Mouse (Mus musculus): Measurements from ENCODE around the gene P4htm. TPM values are rescaled to one million over a fixed set of nuclear protein-coding genes. Genes with fewer than 3 reads are reported as not detected.
A peak's percentile ranks its signal among the peaks of the same experiment; 100 is the strongest.
"Not testable (repeated sequence)": the region's sequence is repeated elsewhere in the genome, so short reads cannot be mapped to it uniquely, and the experiment has no call there.

P4htm gene
- polyA plus RNA-seq, 1 experiment, result 19.6 TPM

DNA sequence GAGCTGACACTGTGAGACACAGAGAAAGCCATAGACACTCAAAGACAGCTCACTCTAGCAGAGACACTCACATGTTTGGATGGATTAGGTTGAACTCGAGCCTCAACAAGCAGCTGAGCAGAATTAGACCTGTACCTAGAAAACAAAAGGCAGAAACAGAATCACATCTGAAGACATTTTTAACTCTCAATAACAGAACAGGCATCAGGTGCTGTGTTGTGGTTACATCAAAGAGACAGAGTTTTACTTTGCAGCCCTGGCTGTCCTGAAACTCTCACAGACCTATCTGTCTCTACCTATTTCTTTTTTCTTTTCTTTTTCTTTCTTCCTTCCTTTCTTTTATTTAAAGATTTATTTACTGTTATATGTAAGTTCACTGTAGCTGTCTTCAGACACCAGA is 19.8 kb upstream of the P4htm start:
- WGBS, result 84% methylated on average over 1 of the region's 1 CpGs
- Histone ChIP-seq H3K4me1 (ENCODE audit: control insufficient read depth, insufficient read depth, low read length) (no peaks in the 10 kb centered on the region), H3K4me3 (replicated peaks; ENCODE audit: extremely low read depth, low read depth, low read length) (no peak overlapping the region)
- TF ChIP-seq POLR2A (IDR thresholded peaks at IDR 0.05; ENCODE audit: borderline replicate concordance, extremely low read depth, low read depth, low read length) (no peak), CTCF (IDR thresholded peaks at IDR 0.05; ENCODE audit: insufficient read depth, low read length) (no peak)
- DNase-seq, result no peak

DNA sequence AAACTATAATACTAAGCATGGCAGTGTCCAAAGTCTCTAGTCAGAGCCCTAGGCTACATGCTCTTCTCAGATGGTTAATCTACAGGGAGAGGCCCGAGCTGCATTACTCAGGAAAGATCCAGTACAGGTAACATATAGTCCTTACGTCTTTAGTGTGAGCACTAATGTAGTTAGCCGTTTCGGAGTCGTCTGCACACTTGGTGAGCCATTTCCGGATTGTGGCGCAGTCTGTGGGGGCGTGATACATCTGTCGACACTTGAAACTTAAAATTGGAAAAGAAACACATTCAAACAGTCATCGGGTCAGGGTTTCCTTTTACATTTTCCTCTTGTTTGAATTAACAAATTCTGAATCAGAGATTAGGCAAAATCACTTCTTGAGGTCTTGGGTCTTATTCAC is 14.0 kb upstream of the P4htm start:
- 95% methylated on average over 10 of the region's 10 CpGs for WGBS
- TF ChIP-seq CTCF (IDR thresholded peaks at IDR 0.05; ENCODE audit: insufficient read depth, low read length) (no peak), POLR2A (IDR thresholded peaks at IDR 0.05; ENCODE audit: borderline replicate concordance, extremely low read depth, low read depth, low read length) (no peak)
- Histone ChIP-seq H3K4me3 (replicated peaks; ENCODE audit: extremely low read depth, low read depth, low read length) (no peak overlapping the region), H3K4me1 (ENCODE audit: control insufficient read depth, insufficient read depth, low read length) (no peaks in the 10 kb centered on the region)
- DNase-seq, result no peak

- Histone ChIP-seq H3K4me3 (replicated peaks; ENCODE audit: extremely low read depth, low read depth, low read length) (no peak overlapping the region), H3K4me1 (ENCODE audit: control insufficient read depth, insufficient read depth, low read length) (no peaks in the 10 kb centered on the region)
- no peak for DNase-seq
- TF ChIP-seq POLR2A (IDR thresholded peaks at IDR 0.05; ENCODE audit: borderline replicate concordance, extremely low read depth, low read depth, low read length) (no peak), CTCF (IDR thresholded peaks at IDR 0.05; ENCODE audit: insufficient read depth, low read length) (no peak)
- WGBS, result 90% methylated on average over 4 of the region's 4 CpGs
Observed at GRCm38 (mm10) chr9:108608889-108609288, 11.4 kb upstream of the P4htm start.

DNA sequence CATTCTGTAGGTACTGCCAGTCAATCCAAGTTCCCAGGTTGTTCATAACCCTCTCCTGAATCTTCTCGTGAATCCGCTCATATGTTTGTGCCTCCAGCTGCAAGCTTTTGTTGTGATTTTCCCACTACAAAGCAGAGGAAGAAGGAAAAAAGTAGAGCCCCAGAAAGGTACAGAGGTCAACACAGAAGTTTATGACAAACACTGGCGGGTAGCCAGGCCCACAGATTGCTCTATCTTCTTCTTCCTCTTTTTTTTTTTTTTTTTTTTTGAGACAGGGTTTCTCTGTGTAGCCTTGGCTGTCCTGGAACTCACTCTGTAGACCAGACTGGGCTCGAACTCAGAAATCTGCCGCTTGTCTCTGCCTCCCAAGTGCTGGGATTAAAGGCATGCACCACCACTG is 10.5 kb upstream of the P4htm start:
- 82% methylated on average over 5 of the region's 5 CpGs for WGBS
- DNase-seq; H3K4me3 ChIP-seq (replicated peaks; ENCODE audit: extremely low read depth, low read depth, low read length); H3K4me1 ChIP-seq (ENCODE audit: control insufficient read depth, insufficient read depth, low read length): not testable (repeated sequence)

GRCm38 (mm10) chr9:108601986-108602385 is 4.5 kb upstream of the P4htm start:
- Histone ChIP-seq H3K4me3 (replicated peaks; ENCODE audit: extremely low read depth, low read depth, low read length) (no peak overlapping the region), H3K4me1 (ENCODE audit: control insufficient read depth, insufficient read depth, low read length) (no peaks in the 10 kb centered on the region)
- TF ChIP-seq POLR2A (IDR thresholded peaks at IDR 0.05; ENCODE audit: borderline replicate concordance, extremely low read depth, low read depth, low read length), result no peak
- no peak for TF ChIP-seq CTCF (IDR thresholded peaks at IDR 0.05; ENCODE audit: insufficient read depth, low read length)
- no peak for DNase-seq
- WGBS, result 54% methylated on average over 4 of the region's 4 CpGs

DNA sequence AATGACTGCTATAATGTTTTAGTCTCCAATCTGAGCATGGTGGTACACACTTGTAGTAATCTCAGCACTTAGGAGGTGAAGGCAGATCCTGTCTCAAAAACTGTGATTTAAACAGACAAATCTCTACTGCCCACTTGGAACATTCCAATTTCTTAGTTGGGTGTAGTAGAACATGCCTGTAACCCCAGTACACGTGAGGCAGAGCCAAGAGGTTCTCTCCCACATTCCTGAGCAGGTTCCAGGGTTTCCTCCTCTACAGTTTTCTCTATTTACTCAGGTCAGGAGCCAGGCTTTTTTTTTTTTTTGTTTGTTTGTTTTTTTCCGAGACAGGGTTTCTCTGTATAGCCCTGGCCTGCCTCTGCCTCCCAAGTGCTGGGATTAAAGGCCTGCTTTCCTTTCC is 2.5 kb upstream of the P4htm start:
- TF ChIP-seq CTCF (IDR thresholded peaks at IDR 0.05; ENCODE audit: insufficient read depth, low read length) (no peak), POLR2A (IDR thresholded peaks at IDR 0.05; ENCODE audit: borderline replicate concordance, extremely low read depth, low read depth, low read length) (no peak)
- DNase-seq, result peak; percentile 18
- 34% methylated on average over 2 of the region's 2 CpGs for WGBS
- no peaks in the 10 kb centered on the region for H3K4me1 ChIP-seq (ENCODE audit: control insufficient read depth, insufficient read depth, low read length)
- H3K4me3 ChIP-seq (replicated peaks; ENCODE audit: extremely low read depth, low read depth, low read length), result no peak overlapping the region

DNA sequence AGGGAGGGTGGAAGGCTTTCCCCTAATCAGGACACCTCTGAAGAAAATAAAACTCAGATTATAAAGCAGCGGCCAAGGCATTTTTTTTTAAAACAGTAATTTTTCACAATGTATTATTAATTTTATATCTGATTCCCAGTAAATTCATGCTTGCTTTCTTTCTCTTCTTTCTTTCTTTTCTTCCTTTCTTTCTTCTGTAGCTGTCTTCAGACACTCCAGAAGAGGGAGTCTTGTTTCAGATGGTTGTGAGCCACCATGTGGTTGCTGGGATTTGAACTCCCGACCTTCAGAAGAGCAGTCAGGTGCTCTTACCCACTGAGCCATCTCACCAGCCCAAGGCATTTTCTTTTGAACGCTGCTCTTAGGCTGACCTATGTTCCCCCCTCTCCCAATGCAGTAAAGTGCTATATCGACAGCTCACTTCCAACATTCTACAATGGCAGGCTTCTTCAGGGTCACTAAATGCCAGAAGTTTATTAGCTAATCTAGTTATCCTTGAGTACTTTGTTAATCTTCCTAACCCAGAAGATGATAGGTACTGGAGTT is 1.6 kb upstream of the P4htm start:
- Histone ChIP-seq H3K4me1 (ENCODE audit: control insufficient read depth, insufficient read depth, low read length) (no peaks in the 10 kb centered on the region), H3K4me3 (replicated peaks; ENCODE audit: extremely low read depth, low read depth, low read length) (no peak overlapping the region)
- DNase-seq, result no peak
- no peak for TF ChIP-seq POLR2A (IDR thresholded peaks at IDR 0.05; ENCODE audit: borderline replicate concordance, extremely low read depth, low read depth, low read length)
- TF ChIP-seq CTCF (IDR thresholded peaks at IDR 0.05; ENCODE audit: insufficient read depth, low read length), result no peak
- 75% methylated on average over 4 of the region's 4 CpGs for WGBS

- 72% methylated on average over 3 of the region's 3 CpGs for WGBS
- DNase-seq, result no peak
- H3K4me3 ChIP-seq (replicated peaks; ENCODE audit: extremely low read depth, low read depth, low read length), result no peak overlapping the region
- no peak for TF ChIP-seq POLR2A (IDR thresholded peaks at IDR 0.05; ENCODE audit: borderline replicate concordance, extremely low read depth, low read depth, low read length)
- TF ChIP-seq CTCF (IDR thresholded peaks at IDR 0.05; ENCODE audit: insufficient read depth, low read length), result no peak
- no peaks in the 10 kb centered on the region for H3K4me1 ChIP-seq (ENCODE audit: control insufficient read depth, insufficient read depth, low read length)
Observed at GRCm38 (mm10) chr9:108594354-108594753, 3.1 kb downstream of the P4htm start.

GRCm38 (mm10) chr9:108591462-108591861 is 6.0 kb downstream of the P4htm start:
- TF ChIP-seq POLR2A (IDR thresholded peaks at IDR 0.05; ENCODE audit: borderline replicate concordance, extremely low read depth, low read depth, low read length), result no peak
- TF ChIP-seq CTCF (IDR thresholded peaks at IDR 0.05; ENCODE audit: insufficient read depth, low read length), result no peak
- no peak overlapping the region for H3K4me3 ChIP-seq (replicated peaks; ENCODE audit: extremely low read depth, low read depth, low read length)
- H3K4me1 ChIP-seq (ENCODE audit: control insufficient read depth, insufficient read depth, low read length), result no peaks in the 10 kb centered on the region
- WGBS, result 80% methylated on average over 4 of the region's 4 CpGs
- DNase-seq, result no peak

DNA sequence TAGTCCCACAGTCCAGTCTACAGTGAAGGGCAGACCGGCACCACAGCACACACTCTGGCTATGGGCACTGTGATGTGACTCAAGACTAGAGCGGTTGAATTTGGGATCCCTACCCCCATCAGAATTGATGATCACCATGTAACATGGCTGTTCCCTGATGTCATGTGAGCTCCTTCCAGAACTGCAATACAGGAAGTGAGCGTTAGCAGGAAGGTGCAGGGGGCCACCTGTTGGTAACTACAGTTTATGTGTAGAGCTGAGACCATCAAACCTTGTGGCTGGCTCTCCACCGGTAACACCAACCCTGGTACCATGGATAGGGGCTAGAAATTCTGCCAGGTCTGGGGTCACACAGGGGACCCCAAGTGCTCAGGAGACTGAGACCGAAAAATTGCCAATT is 8.2 kb downstream of the P4htm start:
- no peak for TF ChIP-seq POLR2A (IDR thresholded peaks at IDR 0.05; ENCODE audit: borderline replicate concordance, extremely low read depth, low read depth, low read length)
- TF ChIP-seq CTCF (IDR thresholded peaks at IDR 0.05; ENCODE audit: insufficient read depth, low read length), result no peak
- WGBS, result 72% methylated on average over 5 of the region's 5 CpGs
- H3K4me1 ChIP-seq (ENCODE audit: control insufficient read depth, insufficient read depth, low read length), result no peaks in the 10 kb centered on the region
- no peak for DNase-seq
- no peak overlapping the region for H3K4me3 ChIP-seq (replicated peaks; ENCODE audit: extremely low read depth, low read depth, low read length)

All from lung, adult 2 months (tissue).